Mouse (Mus musculus) liver, embryonic 14.5 days (tissue): ENCODE data around the gene Srrm4.

Experiments used
- CTCF ChIP-seq: IDR thresholded peaks from 2 replicates; pipeline ENCODE4 v1.5.1; 2016; ENCODE audit warnings: antibody characterized with exemption, low read depth, control low read depth
- EP300 ChIP-seq: IDR thresholded peaks from 2 replicates; pipeline ENCODE4 v1.6.1; 2016; ENCODE audit warnings: antibody characterized with exemption, low read depth

DNA sequence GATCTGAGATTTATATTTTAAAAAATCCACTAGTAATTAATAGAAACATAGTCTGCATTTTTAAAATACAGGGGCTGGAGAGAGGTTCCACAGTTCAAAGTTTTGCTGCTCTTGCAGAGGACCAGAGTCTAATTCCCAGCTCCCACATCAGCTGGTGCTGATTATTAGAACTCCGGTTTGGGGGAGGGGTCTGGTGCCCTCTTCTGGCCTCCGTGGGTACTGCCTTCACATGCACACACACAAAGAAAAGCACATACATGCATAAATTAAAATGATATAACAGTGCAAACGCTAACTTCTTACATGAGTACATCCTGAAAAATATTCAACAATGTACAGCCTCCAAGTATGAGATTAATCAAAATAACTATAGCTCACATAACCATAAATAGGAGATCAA lies 50.5 kb downstream of the Srrm4 start:
- TF ChIP-seq CTCF: peak; percentile 31
- no peak for TF ChIP-seq EP300
